Mouse (Mus musculus) layer of hippocampus, adult 8-10 months (tissue): ENCODE results near the gene Lcorl. TPM values are rescaled to one million over a fixed set of nuclear protein-coding genes. Genes with fewer than 3 reads are reported as not detected.

Experiments used
- total RNA-seq, 4 experiments: library from RNA; stranded (reverse); gene quantifications; 2 replicates each; pipeline ENCODE4 v1.2.4; 2022

The Lcorl gene
- total RNA-seq, 4 experiments from 2014 or later = 29.6 to 35.3 (median 33.6) TPM

Other genes with a start within 250 kb of the Lcorl start
- 1 to 10 TPM; 5.4 to 9.0 (median 6.5) TPM for gene Fam184b, start 218.0 kb downstream of the Lcorl start, total RNA-seq
- 1 to 10 TPM in 1 of 4 experiments, under 1 TPM in 3; 0.29 to 1.2 (median 0.39) TPM for gene Ncapg, start 187.7 kb downstream of the Lcorl start, total RNA-seq